Mouse (Mus musculus) natural killer cell, adult 2 months (primary cell): Measurements from ENCODE around the gene Gm21761.
"Not testable (repeated sequence)": the region's sequence is repeated elsewhere in the genome, so short reads cannot be mapped to it uniquely, and the experiment has no call there.

ENCODE experiments used
- DNase-seq, 2 experiments: peaks; one replicate each; pipeline ENCODE4 v3.0.0; 2022; ENCODE audit warnings: low spot score in 2 of 2

Gm21761 gene

GRCm38 (mm10) chr13:119929172-119929571, at the start of gene Gm21761:
TSS of gene Gm21761 (minus strand) at chr13:119929272.
- not testable (repeated sequence) for DNase-seq

GRCm38 (mm10) chr13:119969163-119969562, 40.1 kb upstream of the Gm21761 start:
- not testable (repeated sequence) for DNase-seq

DNA sequence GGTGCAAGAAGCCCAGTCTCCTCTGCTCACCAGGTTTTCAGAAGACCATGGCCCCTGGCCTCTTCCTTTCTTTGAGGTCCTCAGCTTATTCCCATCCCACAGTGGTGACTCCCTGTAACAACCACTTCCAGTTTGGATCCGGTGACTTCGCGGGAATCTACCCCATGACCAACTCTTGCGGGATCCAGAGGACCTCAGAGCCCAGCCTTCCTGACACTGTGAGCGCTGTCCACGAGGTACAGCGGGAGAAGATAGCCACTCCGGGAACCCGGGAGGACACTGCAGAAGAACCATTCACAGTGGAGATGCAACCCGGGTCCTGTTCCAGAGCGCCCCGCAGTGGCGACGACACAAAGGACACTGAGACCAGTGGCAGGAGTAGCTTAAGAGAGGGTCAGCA, 39.1 kb upstream of the Gm21761 start:
- DNase-seq, result not testable (repeated sequence)

GRCm38 (mm10) chr13:119965968-119966367, 36.9 kb upstream of the Gm21761 start:
- not testable (repeated sequence) for DNase-seq

DNA sequence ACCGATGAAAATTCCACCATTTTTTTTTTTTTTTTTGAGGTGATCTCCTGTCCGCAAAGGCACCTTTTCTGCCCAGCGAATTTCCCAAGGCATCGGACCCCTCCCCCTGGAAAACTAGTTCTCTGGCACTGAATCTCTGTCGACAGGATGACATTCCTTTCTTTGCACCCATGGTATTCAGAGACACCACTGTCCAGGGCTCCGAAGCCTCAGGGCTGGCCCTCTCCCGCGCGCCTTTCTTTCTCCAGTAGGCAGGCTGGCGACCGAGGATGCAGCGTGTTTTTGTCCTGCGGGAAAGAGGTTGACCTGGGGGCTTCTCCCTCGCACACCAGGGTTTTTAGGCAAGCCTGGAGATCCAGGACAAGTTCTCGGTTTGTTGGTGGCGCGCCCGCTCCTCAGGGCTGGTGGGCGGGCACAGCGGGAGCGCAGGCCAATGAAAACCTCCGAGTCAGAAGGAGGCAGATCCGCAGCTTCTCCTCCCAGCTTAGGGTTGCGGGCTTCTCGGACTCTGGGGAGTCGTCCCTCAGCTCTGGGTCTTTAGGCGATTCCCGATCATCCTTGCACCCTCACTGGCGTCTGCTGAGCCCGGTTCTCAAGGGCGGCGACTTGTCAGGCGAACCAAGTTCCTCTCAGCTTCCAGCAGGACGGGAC, 36.4 kb upstream of the Gm21761 start:
- DNase-seq, result not testable (repeated sequence)

DNA sequence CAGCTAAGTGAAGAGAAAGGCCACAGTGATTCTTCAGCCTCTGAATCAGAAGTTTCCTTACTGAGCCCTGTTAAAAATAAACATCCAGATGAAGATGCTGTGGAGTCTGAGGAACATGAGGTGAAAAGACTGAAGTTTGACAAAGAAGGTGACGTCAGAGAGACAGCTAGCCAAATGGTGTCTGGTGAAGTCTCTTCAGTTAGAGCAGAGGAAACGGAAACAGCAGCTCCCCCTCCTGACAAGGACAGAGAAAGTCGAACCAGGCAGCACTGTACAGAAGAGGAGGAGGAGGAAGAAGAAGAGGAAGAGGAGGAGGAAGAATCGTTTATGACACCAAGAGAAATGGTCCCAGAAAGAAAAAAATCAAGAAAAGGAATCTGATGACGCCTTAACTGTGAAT, 33.8 kb upstream of the Gm21761 start:
- not testable (repeated sequence) for DNase-seq

DNA sequence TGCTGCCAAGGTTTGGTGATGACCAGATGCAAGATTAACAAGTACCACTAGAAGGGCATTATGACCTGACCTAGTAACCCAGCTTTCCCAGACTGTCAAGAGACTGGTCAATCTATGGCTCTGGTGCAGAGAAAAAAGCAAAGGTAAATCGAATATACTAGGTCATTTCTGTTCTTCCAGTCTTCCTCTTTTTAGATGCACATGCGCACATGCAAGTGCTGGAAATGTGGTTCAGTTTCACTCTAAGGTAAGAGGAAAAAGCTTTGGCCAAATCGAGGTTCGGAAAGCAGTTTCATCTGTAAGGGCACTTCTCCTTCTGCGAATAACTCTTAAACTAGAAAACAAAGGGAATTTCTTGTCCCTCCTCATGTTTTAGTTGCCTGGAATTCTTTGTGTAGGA, 26.5 kb upstream of the Gm21761 start:
- not testable (repeated sequence) for DNase-seq

GRCm38 (mm10) chr13:119955089-119955488, 26.0 kb upstream of the Gm21761 start:
- DNase-seq, result not testable (repeated sequence)

DNA sequence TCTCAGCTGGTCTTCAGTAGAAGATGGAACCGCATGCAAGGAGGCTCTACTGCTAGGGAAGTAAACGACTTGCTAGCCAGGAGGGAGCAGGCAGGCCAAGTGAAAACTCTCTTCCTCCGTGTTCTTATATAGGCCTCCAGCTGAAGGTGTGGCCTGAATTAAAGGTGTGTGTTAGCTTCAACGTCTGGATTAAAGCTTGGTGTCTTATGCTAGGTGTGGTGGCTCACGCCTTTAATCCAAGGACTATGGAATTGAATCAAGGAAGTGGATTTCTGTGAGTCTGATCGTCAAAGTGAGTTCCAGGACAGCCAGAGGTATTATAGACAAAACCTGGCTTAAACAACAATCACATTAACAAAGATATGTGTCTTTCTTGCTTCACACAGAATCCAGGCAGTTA, 21.6 kb upstream of the Gm21761 start, which contains the start of gene B020031M17Rik:
Gene B020031M17Rik, minus strand, starts transcription at position 101 of the 400 bp plus-strand sequence.
- not testable (repeated sequence) for DNase-seq

- not testable (repeated sequence) for DNase-seq
Measured at GRCm38 (mm10) chr13:119924597-119925340, 4.3 kb downstream of the Gm21761 start.

GRCm38 (mm10) chr13:119916966-119917722, 11.9 kb downstream of the Gm21761 start:
- not testable (repeated sequence) for DNase-seq

GRCm38 (mm10) chr13:119916449-119916848, 12.6 kb downstream of the Gm21761 start:
- DNase-seq, result not testable (repeated sequence)

GRCm38 (mm10) chr13:119898549-119898948, 30.5 kb downstream of the Gm21761 start:
- not testable (repeated sequence) for DNase-seq

DNA sequence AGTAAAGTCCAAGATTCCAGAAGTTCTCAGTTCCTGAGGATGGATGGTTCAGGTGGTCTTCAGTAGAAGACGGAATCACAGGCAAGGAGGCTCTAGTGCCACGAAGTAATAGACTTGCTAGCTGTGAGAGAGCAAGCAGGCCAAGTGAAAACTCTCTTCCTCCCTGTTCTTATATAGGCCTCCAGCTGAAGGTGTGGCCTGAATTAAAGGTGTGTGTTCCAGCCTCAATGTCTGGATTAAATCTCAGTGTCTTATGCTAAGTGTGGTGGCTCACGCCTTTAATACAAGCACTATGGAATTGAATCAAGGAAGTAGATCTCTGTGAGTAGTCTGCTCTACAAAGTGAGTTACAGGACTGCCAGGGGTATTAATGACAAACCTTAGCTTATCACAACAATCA, 34.4 kb downstream of the Gm21761 start, which contains the start of gene Tcstv1:
Gene Tcstv1, minus strand, starts transcription at position 101 of the 400 bp plus-strand sequence.
- DNase-seq, result not testable (repeated sequence)

- not testable (repeated sequence) for DNase-seq
Measured at GRCm38 (mm10) chr13:119886896-119887295, 42.2 kb downstream of the Gm21761 start.

GRCm38 (mm10) chr13:119864395-119864999, 64.6 kb downstream of the Gm21761 start:
- DNase-seq, result not testable (repeated sequence)

DNA sequence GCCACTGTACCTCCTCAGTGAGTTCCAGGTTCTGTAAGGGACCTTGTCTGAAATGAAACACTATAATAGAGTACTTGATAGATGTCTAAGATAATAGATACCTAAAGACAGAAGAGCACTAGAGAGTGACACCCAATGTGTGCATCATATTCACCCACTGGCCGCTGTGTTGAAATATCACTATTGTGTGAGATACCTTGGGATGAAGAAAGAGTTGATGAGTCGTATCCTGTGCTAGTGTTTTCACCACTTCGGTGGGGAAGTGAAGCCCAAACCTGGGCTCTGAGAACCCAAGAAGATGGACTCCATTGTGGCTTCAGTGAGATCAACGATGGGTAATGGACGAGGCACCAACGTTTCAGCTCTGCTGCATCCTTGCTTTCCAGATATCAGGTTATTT, 66.7 kb downstream of the Gm21761 start:
- not testable (repeated sequence) for DNase-seq
